Mouse (Mus musculus) brain, embryonic 14.5 days (tissue): ENCODE measurements at regions not wholly inside any gene's neighbourhood (a gene's known extent, or its start where the extent isn't known, plus 50 kb on each side); places are given as distances from the start of the nearest gene placed in this dataset.

Source experiments
- CTCF ChIP-seq: fragments of 200-500 bp; IDR thresholded peaks from 2 replicates; pipeline ENCODE4 v1.5.1; 2012; ENCODE audit warnings: inconsistent platforms, mild to moderate bottlenecking, moderate library complexity, borderline replicate concordance; ENCODE audit not compliant: insufficient read depth, insufficient read length; ENCODE audit errors: extremely low read depth
- POLR2A ChIP-seq: fragments of 200-500 bp; IDR thresholded peaks from 2 replicates; pipeline ENCODE4 v1.6.1; 2012; ENCODE audit warnings: mild to moderate bottlenecking, inconsistent platforms, borderline replicate concordance; ENCODE audit not compliant: poor library complexity, insufficient read depth, insufficient read length, severe bottlenecking; ENCODE audit errors: extremely low read depth

DNA sequence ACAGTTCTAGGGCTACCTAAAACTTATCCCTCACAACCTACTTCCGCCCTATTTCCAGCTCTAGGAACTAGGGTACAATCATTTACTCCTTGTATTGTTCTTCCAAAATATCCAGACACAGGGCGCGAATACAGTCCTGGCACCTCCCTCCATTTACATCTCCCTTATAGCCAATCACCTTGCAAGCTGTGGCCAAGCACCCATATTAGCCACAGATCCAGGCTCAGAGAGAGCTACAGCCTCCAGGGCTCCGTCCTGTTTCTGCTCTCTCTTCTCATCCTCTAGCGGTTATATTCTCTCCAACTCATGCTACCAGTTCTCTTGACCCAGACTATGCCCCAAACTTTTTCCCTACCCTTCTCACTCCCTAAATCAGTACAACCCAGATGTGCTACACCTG is 352.9 kb upstream of the Rarb start:
- TF ChIP-seq CTCF (no peak), POLR2A (no peak)
